Mouse (Mus musculus) brain, embryonic 14.5 days (tissue): ENCODE data around the gene Tob1. TPM values are rescaled to one million over a fixed set of nuclear protein-coding genes. Genes with fewer than 3 reads are reported as not detected.

ENCODE experiments used
- DNase-seq: peaks from one replicate; pipeline ENCODE4 v3.0.0-alpha.2; 2011; ENCODE audit warnings: low read depth
- CTCF ChIP-seq: fragments of 200-500 bp; IDR thresholded peaks from 2 replicates; pipeline ENCODE4 v1.5.1; 2012; ENCODE audit warnings: inconsistent platforms, mild to moderate bottlenecking, moderate library complexity, borderline replicate concordance; ENCODE audit not compliant: insufficient read depth, insufficient read length; ENCODE audit errors: extremely low read depth
- POLR2A ChIP-seq: fragments of 200-500 bp; IDR thresholded peaks from 2 replicates; pipeline ENCODE4 v1.6.1; 2012; ENCODE audit warnings: mild to moderate bottlenecking, inconsistent platforms, borderline replicate concordance; ENCODE audit not compliant: poor library complexity, insufficient read depth, insufficient read length, severe bottlenecking; ENCODE audit errors: extremely low read depth
- polyA plus RNA-seq: library from polyadenylated mRNA; depleted of rRNA; stranded (reverse); fragments of >200 nt; gene quantifications from 2 replicates; pipeline ENCODE4 v1.2.3, GENCODE M21; 2012; rRNA removed

Gene Tob1
- polyA plus RNA-seq = 29.6 and 29.9 TPM in 2 replicates

DNA sequence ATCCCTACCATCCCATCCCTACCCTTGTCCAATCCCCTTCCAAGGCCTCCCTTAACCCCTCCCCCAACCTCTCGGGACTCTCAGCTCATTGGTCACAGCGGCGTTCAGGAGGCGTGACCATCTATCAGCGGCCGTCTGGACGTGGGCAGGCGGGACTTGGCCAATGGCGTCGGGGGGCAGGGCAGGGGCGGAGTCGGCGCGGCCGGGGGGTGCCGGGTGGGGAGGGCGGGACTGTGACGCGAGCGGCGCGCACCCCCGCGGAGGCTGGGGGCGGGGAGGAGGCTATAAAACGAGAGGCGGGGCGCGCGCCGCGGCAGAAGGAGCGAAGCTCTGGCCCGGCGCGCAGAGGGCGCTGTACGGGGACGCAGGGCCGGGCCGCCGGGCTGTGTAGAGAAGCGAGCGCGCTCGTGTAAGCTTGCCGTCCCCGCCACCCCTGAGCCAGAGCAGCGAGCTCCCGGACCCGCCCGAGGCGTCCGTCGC lies at the start of gene Tob1:
TSS of gene Tob1 (plus strand) at position 331 of the 480 bp plus-strand sequence.
- peak; percentile 100 for DNase-seq
- peak; percentile 100 for TF ChIP-seq POLR2A
- TF ChIP-seq CTCF = no peak

DNA sequence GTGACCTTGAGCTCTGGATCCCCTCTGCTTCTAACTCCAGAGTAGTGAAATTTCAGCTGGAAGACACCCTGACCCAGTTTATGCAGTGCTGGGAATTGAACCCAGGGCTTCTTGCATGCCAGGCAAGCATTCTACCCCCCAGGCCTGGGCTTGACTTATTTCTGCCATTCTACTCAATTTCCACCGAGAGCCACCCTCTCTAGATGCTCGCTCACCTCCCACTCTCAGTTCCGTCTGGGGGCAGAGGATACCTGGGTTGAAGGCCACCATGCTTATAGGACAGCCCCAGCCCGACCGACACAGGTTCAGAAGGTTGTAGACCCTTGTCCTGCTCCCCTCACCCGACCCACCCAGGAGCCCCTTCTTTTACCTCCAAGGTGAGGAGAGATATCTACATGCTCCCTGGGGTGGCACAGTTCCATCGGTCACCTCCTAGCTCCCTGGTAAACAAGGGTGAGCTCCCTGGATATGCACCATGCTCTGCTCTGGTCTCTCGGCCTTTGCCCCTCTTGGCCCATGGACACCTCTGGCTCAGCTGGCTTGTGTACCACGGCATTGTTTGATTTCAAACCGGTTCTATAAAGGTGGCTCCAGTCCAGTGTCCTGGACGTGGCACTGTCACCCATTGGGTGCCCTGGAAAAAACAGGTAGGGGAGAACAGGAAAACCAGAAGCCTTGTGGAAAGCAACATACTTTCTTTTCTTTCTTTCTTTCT lies 49.2 kb upstream of the Tob1 start:
- no peak for TF ChIP-seq POLR2A
- TF ChIP-seq CTCF = no peak
- no peak for DNase-seq

DNA sequence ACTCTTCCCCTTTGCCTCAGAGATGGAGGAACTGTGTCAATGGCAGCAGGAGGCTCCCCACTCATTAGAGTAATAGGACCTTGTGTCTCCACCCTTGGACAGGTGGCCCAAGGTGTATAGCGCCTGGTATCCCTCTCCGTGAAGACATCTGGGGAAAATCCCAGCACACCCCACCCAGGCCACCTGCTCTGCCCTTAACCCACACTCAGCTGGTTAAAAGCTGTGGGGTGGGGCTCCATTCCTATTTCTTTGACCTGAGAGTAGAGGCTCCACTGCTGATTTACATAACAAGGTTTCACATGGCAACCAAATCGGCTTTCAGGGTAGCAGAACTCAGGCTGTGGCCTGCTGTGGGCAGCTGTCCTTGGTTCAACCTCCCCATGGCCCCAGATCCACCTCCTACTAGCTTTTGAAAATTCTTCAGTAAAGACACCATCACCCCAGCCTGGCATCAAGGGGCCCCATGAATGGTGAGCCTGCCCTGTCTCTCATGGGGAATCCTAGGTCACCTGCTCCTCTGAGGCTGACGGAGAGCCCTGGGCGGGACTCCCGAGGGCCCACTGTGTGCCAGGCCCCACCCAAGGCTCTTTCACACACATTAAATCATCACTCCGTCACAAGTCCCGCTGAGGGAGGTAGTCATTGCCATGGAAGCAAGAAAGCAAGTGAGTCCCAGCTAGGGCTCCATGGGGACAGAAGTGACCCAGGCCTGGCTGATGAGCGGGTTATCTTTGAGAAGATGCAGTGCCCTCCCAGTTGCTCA lies 48.1 kb upstream of the Tob1 start:
- TF ChIP-seq CTCF (no peak), POLR2A (no peak)
- DNase-seq = no peak

DNA sequence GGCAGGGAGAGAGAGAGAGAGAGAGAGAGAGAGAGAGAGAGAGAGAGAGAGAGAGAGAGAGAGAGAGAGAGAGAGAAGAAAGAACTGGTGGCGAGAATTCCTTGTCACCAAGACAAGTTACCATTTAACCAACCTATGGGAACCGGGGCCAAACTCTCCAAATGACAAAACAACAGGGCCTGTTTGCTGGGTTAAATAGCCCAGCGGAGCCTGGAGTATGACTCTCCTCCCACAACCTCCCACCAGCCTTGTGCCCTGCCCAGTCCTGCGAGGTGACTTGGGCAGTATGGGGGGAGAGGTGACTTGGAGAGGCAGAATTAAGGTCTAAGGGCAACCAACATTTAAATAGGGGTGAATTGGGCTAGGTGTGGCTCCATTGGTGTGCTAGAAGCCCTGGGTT lies 45.5 kb upstream of the Tob1 start:
- no peak for DNase-seq
- no peak for TF ChIP-seq POLR2A

DNA sequence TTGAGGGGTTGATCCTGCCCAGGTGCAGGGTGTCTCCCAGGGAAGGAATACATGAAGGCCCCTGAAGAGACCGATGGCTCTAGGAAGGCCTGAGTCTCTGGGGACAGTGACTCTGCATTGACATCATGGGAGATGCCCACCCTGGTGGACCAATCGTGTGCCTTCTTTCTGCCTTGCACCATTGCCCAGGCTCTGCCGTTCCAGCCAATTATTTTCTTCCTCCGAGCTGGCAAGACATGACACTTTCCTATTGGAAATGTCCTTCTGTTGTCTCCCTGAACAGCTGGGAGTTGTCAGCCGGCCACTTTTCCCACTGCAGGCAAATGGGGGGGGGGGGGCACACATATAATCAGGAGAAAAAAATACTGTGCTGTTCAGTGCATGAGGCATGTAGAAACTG lies 43.0 kb upstream of the Tob1 start:
- DNase-seq = peak; percentile 73
- TF ChIP-seq CTCF = no peak
- no peak for TF ChIP-seq POLR2A

DNA sequence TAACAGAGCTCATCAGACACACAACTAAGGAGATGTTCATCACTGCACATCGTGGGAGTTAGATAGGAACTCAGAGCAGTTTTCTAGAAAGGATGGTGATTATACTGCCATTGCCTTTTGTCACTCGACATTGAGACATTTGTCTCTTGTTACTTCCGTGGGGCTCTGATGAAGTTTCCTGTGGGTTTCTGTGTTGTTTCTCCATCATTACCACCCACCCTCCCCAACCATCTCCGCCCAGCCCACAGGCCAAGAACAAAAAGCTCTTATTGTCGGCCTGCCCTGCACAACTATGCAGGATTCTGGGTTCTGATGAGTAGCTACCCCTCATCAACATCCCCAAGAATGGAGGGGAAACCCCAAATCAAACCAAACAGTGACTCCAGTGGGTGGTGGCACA lies 41.7 kb upstream of the Tob1 start:
- TF ChIP-seq CTCF = no peak
- DNase-seq = no peak

DNA sequence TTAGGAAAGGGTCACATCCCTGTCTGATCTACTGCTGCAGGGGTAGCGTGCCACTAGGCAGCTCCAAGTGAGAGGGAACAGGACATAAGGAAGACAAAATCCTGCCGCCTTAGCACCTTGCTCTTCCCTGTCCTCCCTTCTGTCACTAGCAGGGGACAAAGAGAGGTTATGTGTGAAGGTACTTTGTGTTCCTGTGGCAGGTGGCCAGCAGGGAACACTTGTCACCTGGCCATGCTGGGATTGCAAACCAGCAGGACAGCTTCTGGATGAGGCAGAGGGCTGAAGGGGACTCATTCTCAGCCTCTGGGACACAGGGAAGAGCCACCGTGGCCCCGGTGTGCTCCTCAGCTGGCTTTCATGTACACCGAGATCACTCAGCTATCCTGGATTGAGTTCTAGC lies 39.6 kb upstream of the Tob1 start:
- TF ChIP-seq POLR2A (no peak), CTCF (no peak)
- DNase-seq = no peak

DNA sequence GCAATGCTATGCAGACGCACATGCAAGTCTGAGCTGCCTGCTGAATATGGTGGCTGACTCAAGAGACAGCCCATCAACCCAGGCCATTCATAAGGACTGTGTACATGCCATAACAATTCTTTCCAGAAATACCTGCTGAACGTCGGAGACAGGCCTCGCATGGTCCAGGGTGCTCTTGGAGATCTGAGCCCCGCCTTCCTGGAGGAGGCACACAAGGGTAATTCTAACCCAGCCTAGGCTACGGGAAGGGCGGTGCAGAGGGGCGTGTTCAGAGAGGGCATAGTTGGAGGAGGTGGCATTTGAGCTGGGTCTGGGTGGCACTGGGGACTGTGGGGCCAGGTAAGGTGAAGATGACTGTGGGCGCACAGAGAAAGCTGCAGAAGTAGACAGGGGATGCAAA lies 39.1 kb upstream of the Tob1 start:
- DNase-seq = no peak
- TF ChIP-seq POLR2A = no peak
- TF ChIP-seq CTCF = no peak

DNA sequence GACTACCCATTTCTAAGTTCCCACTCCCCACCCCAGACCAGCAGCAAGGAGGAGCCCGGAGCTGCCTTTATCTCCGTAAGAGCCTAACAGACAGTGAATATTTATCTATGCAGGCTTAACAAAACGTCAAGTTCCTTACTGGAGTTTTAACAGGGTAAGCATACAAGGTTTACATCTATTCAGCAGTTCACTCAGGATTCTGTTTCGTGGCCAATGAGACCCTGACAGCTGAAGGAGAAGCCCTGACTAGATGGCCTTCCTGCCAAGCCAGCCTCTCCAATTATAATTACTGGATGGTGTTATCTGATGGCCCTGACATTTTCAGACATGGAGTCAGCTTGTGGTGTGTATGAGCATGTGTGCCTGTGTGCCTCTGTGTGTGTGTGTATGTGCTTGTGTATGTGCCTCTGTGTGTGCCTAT lies 37.5 kb upstream of the Tob1 start:
- DNase-seq = peak; percentile 13
- TF ChIP-seq POLR2A (no peak), CTCF (no peak)

DNA sequence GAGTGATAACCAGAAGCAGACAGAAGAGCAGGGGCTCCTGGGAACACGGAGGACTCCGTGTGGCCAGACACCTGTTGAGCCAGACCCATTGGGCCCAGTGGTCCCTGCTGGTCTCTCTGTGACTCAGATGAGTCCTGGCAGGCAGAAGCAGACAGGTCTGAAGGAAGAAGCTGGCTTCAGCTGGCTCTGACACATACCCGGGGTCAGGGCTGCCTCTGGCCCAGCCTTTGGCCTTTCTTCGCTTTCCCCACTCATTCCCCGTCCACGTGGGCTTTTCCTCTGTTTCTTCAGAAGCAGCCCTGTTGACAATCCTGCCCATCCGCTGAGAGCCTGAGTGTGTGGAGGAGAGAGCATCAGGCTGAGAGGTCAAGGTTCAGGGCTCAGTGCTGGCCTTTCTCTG lies 36.0 kb upstream of the Tob1 start:
- no peak for DNase-seq
- no peak for TF ChIP-seq POLR2A
- no peak for TF ChIP-seq CTCF

DNA sequence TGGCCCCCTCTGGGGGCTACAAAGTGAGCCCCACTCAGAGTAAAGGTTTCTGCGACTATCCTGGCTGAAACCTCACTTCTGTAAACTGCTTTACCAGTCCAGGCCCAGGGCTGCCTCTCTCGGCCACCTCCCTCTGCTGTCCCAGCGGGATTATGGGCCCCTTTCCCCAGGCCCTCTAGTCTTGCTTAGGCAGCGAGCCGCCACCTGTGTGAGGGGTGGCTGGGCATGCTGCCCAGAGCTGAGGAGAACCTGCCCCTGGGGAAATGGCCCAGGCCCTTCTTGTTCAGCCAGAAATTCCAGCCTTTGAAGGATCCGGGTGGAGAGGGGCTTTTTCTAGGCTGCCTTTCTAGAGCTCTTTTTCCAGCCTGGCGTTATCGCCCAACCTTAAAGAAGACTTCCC lies 35.6 kb upstream of the Tob1 start:
- peak; percentile 83 for DNase-seq
- TF ChIP-seq POLR2A (no peak), CTCF (no peak)

DNA sequence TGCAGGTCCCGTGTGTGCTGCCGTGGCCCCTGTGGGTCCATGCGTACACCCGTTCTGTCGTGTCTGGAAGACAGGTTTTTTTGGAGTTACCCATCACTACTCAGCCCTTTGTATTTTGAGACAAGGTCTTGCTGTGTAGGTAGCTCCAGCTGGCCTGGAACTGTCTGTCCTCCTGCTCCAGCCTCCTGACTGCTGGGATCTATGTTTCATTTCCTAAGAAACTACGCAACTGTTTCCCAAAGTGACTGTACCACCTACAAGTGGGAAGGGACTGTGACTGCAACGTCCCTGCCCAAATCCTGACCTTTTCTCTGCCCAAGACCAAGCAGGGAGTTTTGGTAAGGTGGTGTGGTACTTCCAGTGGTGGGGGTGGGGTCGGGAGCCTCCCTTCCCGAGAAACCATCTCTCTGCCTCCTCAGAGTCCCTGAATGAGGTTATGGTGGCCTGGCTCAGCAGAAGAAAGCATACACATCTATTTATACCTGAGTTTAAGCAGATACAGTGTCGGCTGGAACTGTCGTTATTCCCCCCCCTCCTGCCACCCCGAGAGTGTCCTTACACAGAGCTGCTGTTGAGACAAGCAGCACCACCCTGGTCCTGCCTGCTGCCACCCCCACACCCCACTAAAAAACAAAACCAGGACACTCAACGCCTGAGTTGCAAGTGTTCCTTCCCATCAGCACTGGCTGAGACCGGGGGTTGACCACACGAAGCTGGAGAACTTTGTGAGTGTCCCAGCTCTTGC lies 33.2 kb upstream of the Tob1 start:
- DNase-seq = no peak
- no peak for TF ChIP-seq CTCF
- no peak for TF ChIP-seq POLR2A

DNA sequence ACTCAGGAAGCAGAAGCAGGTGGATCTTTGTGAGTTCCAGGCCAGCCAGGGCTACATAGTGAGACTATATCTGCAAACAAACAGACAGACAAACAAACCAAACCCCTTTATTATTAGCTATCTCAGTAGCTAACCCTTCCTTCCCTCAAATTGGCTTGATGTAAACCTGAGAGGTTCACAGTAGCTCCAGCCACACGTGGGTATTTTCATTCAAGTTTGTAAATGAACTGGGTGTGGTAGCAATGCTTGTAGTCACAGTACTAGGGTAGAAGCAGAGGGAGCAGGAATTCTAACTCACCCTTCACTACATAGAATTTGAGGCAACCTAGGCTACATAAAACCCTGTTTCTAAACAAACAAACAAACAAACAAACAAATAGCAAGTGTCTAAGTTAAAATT lies 31.5 kb upstream of the Tob1 start:
- TF ChIP-seq CTCF (no peak), POLR2A (no peak)
- no peak for DNase-seq
